Mouse (Mus musculus) adrenal gland, postnatal 4 days (tissue): ENCODE data around the gene Slc26a3. TPM values are rescaled to one million over a fixed set of nuclear protein-coding genes. Genes with fewer than 3 reads are reported as not detected.
"Not testable (repeated sequence)": the region's sequence is repeated elsewhere in the genome, so short reads cannot be mapped to it uniquely, and the experiment has no call there.

Experiments
- DNase-seq, 2 experiments: peaks; one replicate each; pipeline ENCODE4 v3.0.0; 2021 to 2022; ENCODE audit warnings: low spot score in 2 of 2, mixed read lengths in 2 of 2
- total RNA-seq, 2 experiments: library from RNA; stranded (reverse); gene quantifications; 2 replicates each; pipeline ENCODE4 v1.2.3; 2021

The Slc26a3 gene
- total RNA-seq, 2 experiments from 2014 or later, result 0.17 TPM; not detected in 1

DNA sequence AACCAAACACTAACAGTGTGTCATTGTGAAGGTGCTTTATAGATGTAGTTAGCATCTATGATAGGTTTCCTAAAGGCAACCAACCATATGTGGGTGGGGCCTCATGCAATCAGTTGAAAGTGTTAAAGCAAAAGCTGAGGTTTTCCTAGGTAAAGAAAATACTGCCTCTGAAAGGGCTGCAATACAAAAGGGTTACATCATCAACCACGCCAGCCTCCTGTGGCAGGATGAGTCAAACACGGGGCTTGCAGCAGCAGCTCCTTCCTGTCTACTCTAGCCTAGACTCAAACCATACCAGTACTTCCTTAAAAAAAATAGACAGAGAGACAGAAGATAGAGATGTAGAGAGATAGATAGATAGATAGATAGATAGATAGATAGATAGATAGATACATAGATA, 25.3 kb downstream of the Slc26a3 start:
- no peak for DNase-seq

- DNase-seq, result no peak
Measured at GRCm38 (mm10) chr12:31421901-31422574, 31.4 kb downstream of the Slc26a3 start.

DNA sequence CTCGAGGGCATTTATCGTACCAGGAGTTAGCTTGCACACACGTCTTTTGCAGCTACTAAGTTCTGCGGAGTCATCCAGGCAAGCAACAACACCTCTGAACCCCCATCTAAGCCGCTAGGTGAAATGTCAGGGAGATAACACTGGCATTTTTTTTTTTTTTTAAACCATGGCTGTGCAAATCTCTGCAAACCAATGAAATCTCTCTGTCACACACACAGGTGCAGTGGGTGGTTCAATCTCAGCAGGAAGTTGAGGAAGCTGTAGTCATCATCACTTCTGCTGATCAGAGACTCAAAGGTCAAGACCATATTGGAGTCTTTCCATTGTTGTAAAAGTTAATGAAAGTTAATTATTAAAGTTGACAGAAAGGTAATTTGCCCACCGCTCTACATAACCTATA, 47.1 kb downstream of the Slc26a3 start:
- no peak for DNase-seq

GRCm38 (mm10) chr12:31439612-31440011, 48.9 kb downstream of the Slc26a3 start:
- DNase-seq, result no peak

GRCm38 (mm10) chr12:31444131-31444546, 53.5 kb downstream of the Slc26a3 start:
- DNase-seq, result no peak

DNA sequence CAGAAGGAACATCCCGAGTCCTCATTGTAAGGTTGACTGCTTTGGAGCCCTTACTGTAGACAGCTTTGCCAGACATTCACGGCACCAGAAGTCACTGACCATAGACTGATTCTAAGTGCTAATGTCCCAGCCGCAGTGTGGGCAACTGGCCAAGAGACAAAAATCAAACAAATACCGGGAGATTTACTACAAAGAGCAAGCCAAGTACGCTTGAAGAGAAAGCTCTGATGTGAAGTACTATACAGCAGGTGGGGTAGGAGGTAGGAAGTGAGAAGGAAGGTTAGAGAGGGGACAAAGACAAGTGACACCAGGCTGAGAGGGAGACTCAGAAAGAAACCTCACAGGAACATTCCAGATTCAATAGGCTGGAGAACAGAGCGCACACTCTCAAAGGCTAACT, 54.2 kb downstream of the Slc26a3 start:
- DNase-seq, result no peak

DNA sequence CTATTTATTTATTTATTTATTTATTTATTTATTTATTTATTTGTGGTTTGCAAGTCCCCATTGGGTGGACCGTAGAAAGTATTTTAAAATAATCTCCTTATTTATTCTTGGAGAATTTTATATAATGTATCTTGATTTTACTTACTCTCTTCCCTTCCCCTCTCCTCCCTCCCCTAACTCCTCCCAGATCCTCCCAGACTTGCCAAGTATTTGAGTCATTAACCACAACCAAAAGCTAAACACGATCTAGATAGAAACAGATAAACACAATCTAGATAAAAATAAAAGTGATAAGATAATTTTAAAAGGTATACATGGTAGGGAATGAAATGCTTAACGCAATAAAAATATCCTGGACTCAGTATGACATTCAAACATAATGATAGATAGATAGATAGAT, 58.7 kb downstream of the Slc26a3 start:
- no peak for DNase-seq

DNA sequence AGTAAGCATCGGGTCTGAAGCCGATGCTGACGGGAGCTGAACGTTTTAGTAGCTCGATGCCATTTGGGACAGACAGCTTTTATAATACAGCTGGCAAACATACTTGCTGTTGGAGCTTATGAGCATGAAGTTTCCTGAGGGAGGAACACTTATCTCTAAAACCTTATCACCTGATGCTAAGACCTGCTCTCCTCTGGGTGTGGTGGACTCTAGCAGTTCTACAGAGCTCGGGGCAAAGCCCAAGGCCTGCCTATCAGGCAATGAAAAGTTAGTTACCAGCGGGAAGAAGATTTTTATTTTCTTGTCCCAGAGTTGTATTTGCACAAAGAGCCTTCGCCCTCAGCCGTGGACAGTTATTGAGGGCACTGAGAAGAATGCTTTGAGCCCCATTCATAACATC, 65.6 kb downstream of the Slc26a3 start:
- no peak for DNase-seq

- no peak for DNase-seq
Measured at GRCm38 (mm10) chr12:31458474-31458873, 67.8 kb downstream of the Slc26a3 start.

DNA sequence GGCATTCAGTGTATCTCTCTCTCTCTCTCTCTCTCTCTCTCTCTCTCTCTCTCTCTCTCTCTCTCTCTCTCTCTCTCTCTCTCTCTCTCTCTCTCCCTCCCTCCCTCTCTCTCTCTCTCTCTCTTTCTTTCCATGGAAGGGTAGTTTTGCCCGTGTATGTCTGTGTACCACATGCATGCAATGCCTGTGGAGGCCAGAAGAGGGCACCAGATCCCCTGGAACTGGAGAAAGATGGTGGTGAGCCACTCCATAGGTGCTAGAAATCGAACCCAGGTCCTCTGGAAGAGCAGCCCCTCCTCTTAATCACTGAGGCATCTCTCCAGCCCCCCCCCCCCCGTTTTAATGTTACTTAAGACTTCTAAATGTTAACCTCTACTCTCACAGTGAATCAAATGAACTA, 69.6 kb downstream of the Slc26a3 start:
- DNase-seq, result not testable (repeated sequence)

- no peak for DNase-seq
Measured at GRCm38 (mm10) chr12:31461371-31461770, 70.7 kb downstream of the Slc26a3 start.

DNA sequence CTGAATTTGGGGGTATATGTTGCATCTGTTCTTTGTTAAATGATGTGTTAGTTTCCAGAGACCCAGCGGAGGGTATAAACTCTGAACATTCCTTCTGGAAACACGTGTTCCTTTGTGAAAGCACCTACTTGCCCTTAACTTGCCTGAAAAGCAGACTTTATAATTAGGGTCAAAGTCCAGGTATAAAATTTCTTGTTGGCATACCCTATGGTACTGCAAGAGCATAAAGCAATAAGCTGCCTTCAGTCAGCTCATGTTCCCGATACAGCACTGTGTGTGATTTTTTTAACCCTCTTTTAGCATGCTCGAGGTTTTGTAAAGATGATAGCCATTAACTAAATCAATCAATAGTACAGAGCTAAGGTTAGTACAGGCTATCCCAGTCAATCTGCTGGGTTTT, 71.9 kb downstream of the Slc26a3 start:
- no peak for DNase-seq

DNA sequence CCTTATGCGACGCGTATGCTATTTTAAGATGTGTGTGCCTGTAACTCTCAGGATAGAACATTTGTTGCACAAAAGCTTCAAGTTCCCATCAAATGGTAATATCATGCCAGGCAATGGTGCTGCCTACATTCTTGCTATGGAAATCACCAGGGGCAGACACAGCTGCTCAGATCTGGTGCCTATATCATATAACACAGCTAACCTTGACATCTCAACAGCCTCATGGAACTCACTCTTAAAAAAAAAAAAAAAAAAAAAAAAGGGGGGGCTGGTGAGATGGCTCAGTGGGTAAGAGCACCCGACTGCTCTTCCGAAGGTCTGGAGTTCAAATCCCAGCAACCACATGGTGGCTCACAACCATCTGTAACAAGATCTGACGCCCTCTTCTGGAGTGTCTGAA, 87.5 kb downstream of the Slc26a3 start:
- DNase-seq, result not testable (repeated sequence)

DNA sequence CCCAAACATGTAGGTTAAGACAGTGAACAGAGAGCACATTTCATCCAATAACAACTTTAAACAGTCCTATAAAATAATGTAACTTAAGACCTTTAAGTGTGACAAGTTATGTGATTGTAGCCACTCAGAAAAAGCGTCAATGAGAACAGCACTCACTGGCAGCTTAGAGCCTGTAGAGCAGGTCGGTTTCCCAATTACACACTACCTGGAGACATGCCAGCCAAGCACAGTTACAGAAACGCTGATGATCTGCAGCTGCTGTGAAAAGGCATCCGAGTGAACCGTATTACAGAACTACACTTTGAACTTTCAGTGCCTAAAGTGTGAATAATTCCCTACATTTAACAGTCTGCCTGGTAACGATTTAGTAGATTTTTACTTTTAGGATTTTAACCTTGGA, 95.8 kb downstream of the Slc26a3 start:
- no peak for DNase-seq

DNA sequence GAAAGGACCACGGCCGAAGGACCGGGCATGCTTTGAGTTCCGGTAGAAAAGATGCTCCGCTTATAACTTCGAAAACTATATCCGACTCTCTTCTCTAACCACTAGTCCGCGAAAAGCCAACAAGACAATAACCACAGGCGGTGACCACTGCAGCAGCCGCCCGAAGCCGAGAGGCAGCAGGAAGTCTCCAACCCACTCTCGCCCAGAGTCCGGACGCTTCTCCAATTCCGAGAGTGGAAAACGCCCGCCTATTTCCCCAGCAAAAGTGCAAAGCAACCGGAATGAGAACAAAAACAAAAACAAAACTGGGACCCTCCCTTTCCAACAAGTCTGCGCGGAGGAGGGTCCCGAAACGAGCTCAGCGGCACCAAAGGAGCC, 108.3 kb downstream of the Slc26a3 start:
- DNase-seq, result no peak

DNA sequence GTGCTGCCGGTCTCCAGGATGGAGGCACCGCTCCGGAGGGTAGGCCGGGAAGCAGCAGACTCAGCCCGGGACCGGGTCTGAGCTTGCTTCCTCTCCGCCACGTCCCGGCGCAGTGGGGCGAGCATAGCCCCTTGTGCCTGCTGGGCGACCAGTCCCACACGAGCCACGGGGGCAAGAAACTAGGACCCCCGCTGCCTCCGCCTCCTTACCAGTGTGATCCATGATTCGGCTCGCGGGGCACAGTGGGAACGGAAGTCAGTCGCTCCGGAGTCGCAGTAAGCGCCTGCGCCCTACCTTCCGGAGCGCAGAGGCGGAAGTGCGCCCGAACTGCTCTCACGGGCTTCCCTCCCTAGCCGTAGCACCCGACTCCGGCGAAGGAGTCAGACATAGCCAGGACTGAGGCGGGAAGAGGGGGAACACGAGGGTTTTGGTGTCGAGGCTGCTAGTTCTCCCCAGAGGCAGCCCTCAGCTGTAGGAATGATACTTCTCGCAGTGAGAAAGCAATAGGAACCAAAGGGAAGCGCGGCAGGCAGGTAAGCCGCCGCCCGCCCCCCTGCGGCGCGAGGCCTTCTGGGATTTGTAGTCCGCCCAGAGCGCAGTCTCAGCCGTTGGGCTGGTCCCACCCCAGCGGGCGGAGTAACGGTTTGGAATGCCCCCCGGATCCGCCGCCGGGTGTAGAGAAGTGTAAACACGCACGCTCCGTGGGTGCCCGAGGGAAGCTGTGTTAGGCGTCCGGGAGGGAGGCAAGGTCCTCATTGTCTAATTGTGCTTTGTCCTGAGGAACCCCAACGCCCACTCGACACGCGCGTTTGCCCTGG, 108.9 kb downstream of the Slc26a3 start, which contains the start of gene Cbll1:
Gene Cbll1 (minus strand): TSS at position 303 of the 818 bp plus-strand sequence.
- peak; percentile 90 to 91 for DNase-seq

GRCm38 (mm10) chr12:31500196-31500595, 109.5 kb downstream of the Slc26a3 start:
- no peak for DNase-seq

DNA sequence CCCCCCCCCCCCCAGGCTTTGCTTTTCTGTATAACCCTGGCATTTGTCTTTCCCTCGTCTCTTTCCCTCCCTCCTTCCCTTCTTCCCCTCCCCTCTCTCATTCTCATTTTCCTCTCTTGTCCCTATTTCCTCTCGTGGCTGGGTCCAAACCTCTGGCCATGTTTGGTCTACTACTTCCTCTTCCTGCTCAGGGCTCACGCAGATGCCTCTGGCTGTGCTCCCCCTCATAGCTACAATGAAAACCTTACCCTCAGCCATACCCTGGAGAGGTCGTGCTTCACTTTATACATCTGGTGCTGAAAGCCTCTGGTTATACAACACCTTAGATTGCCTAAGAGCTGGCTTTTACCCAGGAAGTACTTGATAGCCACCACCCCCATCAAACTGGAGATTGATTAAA, 110.6 kb downstream of the Slc26a3 start:
- DNase-seq, result no peak

GRCm38 (mm10) chr12:31503211-31503610, 112.5 kb downstream of the Slc26a3 start:
- DNase-seq, result no peak

DNA sequence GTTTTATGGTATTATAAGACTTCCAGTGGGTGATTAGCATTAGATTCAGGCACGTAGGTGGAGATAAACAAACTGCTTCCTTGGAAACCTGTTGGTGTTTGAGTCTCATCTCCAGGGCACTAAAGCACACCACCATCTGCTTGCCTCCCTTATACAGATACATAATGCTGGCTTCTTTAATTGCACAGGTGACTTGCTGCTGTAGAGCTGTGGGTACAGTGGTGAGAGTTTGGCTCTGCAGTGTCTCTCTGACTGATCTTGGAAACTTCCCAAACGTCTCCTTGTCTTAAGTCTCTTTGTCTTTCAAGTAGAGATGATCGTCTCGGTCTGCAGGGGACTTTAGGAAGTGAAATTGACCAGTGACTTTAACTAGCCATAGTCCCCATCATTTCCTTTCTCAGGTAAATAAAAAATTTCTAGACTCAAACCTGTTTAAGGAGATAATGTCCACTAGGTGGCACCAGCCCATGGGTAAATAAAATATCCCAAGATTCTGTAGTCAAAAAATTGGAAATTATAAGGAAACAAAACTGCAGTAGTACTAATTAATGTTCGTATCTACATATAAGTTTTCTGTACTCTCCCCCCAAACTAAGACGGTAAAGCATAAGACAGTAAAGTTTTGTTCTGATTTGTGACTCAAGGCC, 117.2 kb downstream of the Slc26a3 start:
- no peak for DNase-seq

- no peak for DNase-seq
Measured at GRCm38 (mm10) chr12:31508496-31508895, 117.8 kb downstream of the Slc26a3 start.

DNA sequence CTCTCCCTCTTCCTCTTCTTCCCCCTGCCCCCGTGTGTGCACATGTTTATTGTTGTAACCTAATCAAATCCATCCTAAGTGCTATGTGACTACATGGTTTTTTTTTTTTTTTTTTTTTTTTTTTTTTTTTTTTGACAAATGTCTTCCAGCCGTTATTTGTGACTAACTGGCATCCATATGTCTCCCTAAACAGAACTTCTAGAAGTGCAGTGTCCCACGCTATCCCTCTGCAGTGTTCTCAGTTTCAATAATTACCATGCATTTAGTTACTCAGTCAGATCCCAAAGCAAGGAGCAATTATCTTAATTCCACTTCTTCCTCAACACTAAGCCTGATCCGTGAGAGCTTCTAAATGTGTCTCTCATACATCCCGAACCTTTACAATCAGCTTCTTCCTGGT, 120.5 kb downstream of the Slc26a3 start:
- DNase-seq, result no peak
